In genomic region chr6:37097356-37098155, GRCm38 (mm10) we compare ENCODE assay signal across 8 mouse cellular contexts.
DNase-seq lines count a peak whose midpoint lies in the region; ATAC-seq lines count a peak whose summit lies in the region.

No protein-coding gene starts in this region.

- no peak overlapping the region for H3K9ac ChIP-seq in liver, embryonic 12.5 days
- H3K9ac ChIP-seq in embryonic facial prominence, embryonic 12.5 days, result no peak overlapping the region
- no peak overlapping the region for H3K9ac ChIP-seq in limb, embryonic 13.5 days
- no peak overlapping the region for H3K9ac ChIP-seq in stomach, embryonic 14.5 days (replicated peaks; ENCODE audit: low read depth, low read length)

- H3K4me3 ChIP-seq in liver, embryonic 12.5 days, result no peak overlapping the region
- no peak overlapping the region for H3K4me3 ChIP-seq in embryonic facial prominence, embryonic 12.5 days
- no peak overlapping the region for H3K4me3 ChIP-seq in limb, embryonic 13.5 days
- no peak overlapping the region for H3K4me3 ChIP-seq in stomach, embryonic 14.5 days (ENCODE audit: low read depth, low read length)

- no peaks in the 10 kb centered on the region for H3K9me3 ChIP-seq in liver, embryonic 12.5 days (replicated peaks)
- H3K9me3 ChIP-seq in embryonic facial prominence, embryonic 12.5 days, result no peaks in the 10 kb centered on the region
- no peaks in the 10 kb centered on the region for H3K9me3 ChIP-seq in limb, embryonic 13.5 days
- H3K9me3 ChIP-seq in stomach, embryonic 14.5 days (ENCODE audit: control insufficient read depth, low read depth, low read length), result no peaks in the 10 kb centered on the region

- ATAC-seq in liver, embryonic 12.5 days, result no peak
- ATAC-seq in embryonic facial prominence, embryonic 12.5 days (ENCODE audit: insufficient number of reproducible peaks, insufficient read depth, low FRiP score, low TSS enrichment), result 0 out of 2 replicates have a peak, but pooled peaks have one; percentile 72
- peak; percentile 80 for ATAC-seq in limb, embryonic 13.5 days (ENCODE audit: low FRiP score, low read depth)
- ATAC-seq in stomach, embryonic 14.5 days (ENCODE audit: insufficient number of reproducible peaks, insufficient read depth, low FRiP score, low read depth), result peak; percentile 53; the same call in 1 of the 2 replicates

- WGBS in liver, embryonic 12.5 days (ENCODE audit: insufficient replicate concordance), result 40% methylated on average over 18 of the region's 18 CpGs
- 46% methylated on average over 18 of the region's 18 CpGs for WGBS in embryonic facial prominence, embryonic 12.5 days
- 45% methylated on average over 18 of the region's 18 CpGs for WGBS in limb, embryonic 13.5 days
- 41% methylated on average over 18 of the region's 18 CpGs for WGBS in stomach, embryonic 14.5 days

- no peak overlapping the region for H3K4me2 ChIP-seq in liver, embryonic 12.5 days
- no peak overlapping the region for H3K4me2 ChIP-seq in embryonic facial prominence, embryonic 12.5 days (replicated peaks)
- peak overlapping the region; percentile 47 for H3K4me2 ChIP-seq in limb, embryonic 13.5 days (replicated peaks)
- 0 out of 2 replicates have a peak overlapping the region, but pooled peaks have one; percentile 25 for H3K4me2 ChIP-seq in stomach, embryonic 14.5 days (replicated peaks; ENCODE audit: low read depth, low read length)

- no peak overlapping the region for H3K27ac ChIP-seq in liver, embryonic 12.5 days
- peak overlapping the region; percentile 37; the same call in 1 of the 2 replicates for H3K27ac ChIP-seq in embryonic facial prominence, embryonic 12.5 days
- H3K27ac ChIP-seq in limb, embryonic 13.5 days, result peak overlapping the region; percentile 75; the same call in 1 of the 2 replicates
- H3K27ac ChIP-seq in stomach, embryonic 14.5 days (ENCODE audit: low read length), result no peak overlapping the region

- peak; percentile 82 for DNase-seq in liver
- DNase-seq in heart, adult 9 months (ENCODE audit: low spot score in 2 of 2), result peak; percentile 8 to 61
- DNase-seq in kidney, adult 9 months, result peak; percentile 83
- DNase-seq in naive thymus-derived CD4-positive, alpha-beta T cell, adult 2 months (ENCODE audit: low read depth), result peak; percentile 71

- H3K27me3 ChIP-seq in liver, embryonic 12.5 days (replicated peaks), result no peaks in the 10 kb centered on the region
- H3K27me3 ChIP-seq in embryonic facial prominence, embryonic 12.5 days, result no peaks in the 10 kb centered on the region
- no peaks in the 10 kb centered on the region for H3K27me3 ChIP-seq in limb, embryonic 13.5 days
- H3K27me3 ChIP-seq in stomach, embryonic 14.5 days (ENCODE audit: control insufficient read depth, insufficient read depth, low read length), result no peaks in the 10 kb centered on the region

- H3K36me3 ChIP-seq in liver, embryonic 12.5 days, result no peaks in the 10 kb centered on the region
- no peaks in the 10 kb centered on the region for H3K36me3 ChIP-seq in embryonic facial prominence, embryonic 12.5 days
- no peaks in the 10 kb centered on the region for H3K36me3 ChIP-seq in limb, embryonic 13.5 days
- H3K36me3 ChIP-seq in stomach, embryonic 14.5 days (ENCODE audit: control insufficient read depth, insufficient read depth, low read length), result no peaks in the 10 kb centered on the region

- no peaks in the 10 kb centered on the region for H3K4me1 ChIP-seq in liver, embryonic 12.5 days
- no peaks in the 10 kb centered on the region for H3K4me1 ChIP-seq in embryonic facial prominence, embryonic 12.5 days
- peaks cover 36% of the 10 kb centered on the region for H3K4me1 ChIP-seq in limb, embryonic 13.5 days
- H3K4me1 ChIP-seq in stomach, embryonic 14.5 days (ENCODE audit: control insufficient read depth, insufficient read depth, low read length), result peaks cover 3% of the 10 kb centered on the region; the same call in 1 of the 2 replicates

Comparison
In these comparisons a context has a peak if more than half of its experiments do, and no peak if none do; other contexts are left out.
1. H3K27ac ChIP-seq: peak in embryonic facial prominence, embryonic 12.5 days (single experiment) and limb, embryonic 13.5 days (single experiment); none in liver, embryonic 12.5 days (single experiment) and stomach, embryonic 14.5 days (single experiment).
2. H3K4me2 ChIP-seq: peak in limb, embryonic 13.5 days (single experiment) and stomach, embryonic 14.5 days (single experiment); none in liver, embryonic 12.5 days (single experiment) and embryonic facial prominence, embryonic 12.5 days (single experiment).
3. Peak in every context shown above with its lines, with median percentiles within 50 percentile points of each other: DNase-seq.